ENCODE assay signal across 25 mouse cellular contexts in genomic region chr1:152838026-152838702, GRCm38 (mm10). TPM values are rescaled to one million over a fixed set of nuclear protein-coding genes. Genes with fewer than 3 reads are reported as not detected.
DNase-seq lines count a peak whose midpoint lies in the region; ATAC-seq and TF ChIP-seq lines count a peak whose summit lies in the region.
"Had no signal": no experiment of that assay in that cellular context is flagged by ENCODE, and none has a peak within 500 bp of the region (broad histone marks: within the 10 kb centered on the region; RNA-seq: fewer than 3 reads in every experiment).

No protein-coding gene starts in this region.

- no peak overlapping the region for H3K9ac ChIP-seq in neural tube, embryonic 15.5 days (replicated peaks)
- no peak overlapping the region for H3K9ac ChIP-seq in stomach, postnatal 0 days (ENCODE audit: low read length)
- H3K9ac ChIP-seq: embryonic facial prominence, embryonic 12.5 days; forebrain, embryonic 12.5 days; hindbrain, embryonic 14.5 days; limb, embryonic 15.5 days; liver, embryonic 14.5 days; lung, embryonic 14.5 days; neural tube, embryonic 13.5 days had no signal

- DNase-seq in frontal cortex, postnatal 10 days (ENCODE audit: low spot score in 2 of 2), result no peak
- DNase-seq in neural tube, embryonic 10.5 days (ENCODE audit: extremely low spot score, low spot score), result peak; percentile 11
- DNase-seq in thymus, postnatal 4 days, result no peak
- no peak for DNase-seq in stomach, postnatal 0 days (ENCODE audit: low spot score)
- DNase-seq: adrenal gland, postnatal 10 days; cerebellum, adult 11 months; cerebellum, postnatal 10 days; gastrocnemius, postnatal 10 days; kidney, adult 8-10 months; kidney, postnatal 25 days; lung, embryonic 14.5 days; right cerebral cortex, postnatal 4 days; thymus, postnatal 36 days had no signal

- H3K27ac ChIP-seq in neural tube, embryonic 15.5 days (replicated peaks), result no peak overlapping the region
- no peak overlapping the region for H3K27ac ChIP-seq in stomach, postnatal 0 days (replicated peaks)
- H3K27ac ChIP-seq: embryonic facial prominence, embryonic 12.5 days; forebrain, embryonic 12.5 days; hindbrain, embryonic 14.5 days; limb, embryonic 15.5 days; liver, embryonic 14.5 days; neural tube, embryonic 13.5 days had no signal

- ATAC-seq in frontal cortex, adult (ENCODE audit: low TSS enrichment), result peak; percentile 85
- no peak for ATAC-seq in neural tube, embryonic 15.5 days (ENCODE audit: low FRiP score)
- peak; percentile 57 for ATAC-seq in granulocyte monocyte progenitor cell, adult 5-6 weeks (replicated peaks; ENCODE audit: poor library complexity, severe bottlenecking)
- peak; percentile 35; the same call in 1 of the 2 replicates for ATAC-seq in neutrophil, adult 5-6 weeks (ENCODE audit: extremely low read depth, insufficient number of reproducible peaks, low FRiP score, poor library complexity, severe bottlenecking)
- no peak for ATAC-seq in stomach, postnatal 0 days (ENCODE audit: low FRiP score, low TSS enrichment)
- ATAC-seq: inflammation-experienced regulatory T-cells, adult 6 months had no signal

- no peaks in the 10 kb centered on the region for H3K9me3 ChIP-seq in neural tube, embryonic 15.5 days (replicated peaks)
- no peaks in the 10 kb centered on the region for H3K9me3 ChIP-seq in stomach, postnatal 0 days (ENCODE audit: control insufficient read depth, low read length)
- H3K9me3 ChIP-seq: embryonic facial prominence, embryonic 12.5 days; forebrain, embryonic 12.5 days; limb, embryonic 15.5 days; neural tube, embryonic 13.5 days had no signal

- TF ChIP-seq CTCF in stomach, postnatal 0 days (IDR thresholded peaks at IDR 0.05; ENCODE audit: low read depth), result no peak

- H3K4me1 ChIP-seq in neural tube, embryonic 15.5 days, result no peaks in the 10 kb centered on the region
- H3K4me1 ChIP-seq in stomach, postnatal 0 days (replicated peaks; ENCODE audit: control insufficient read depth, insufficient read depth), result no peaks in the 10 kb centered on the region
- H3K4me1 ChIP-seq: embryonic facial prominence, embryonic 12.5 days; forebrain, embryonic 12.5 days; limb, embryonic 15.5 days; neural tube, embryonic 13.5 days had no signal

- 73% methylated on average over 11 of the region's 11 CpGs for WGBS in neural tube, embryonic 15.5 days
- WGBS in stomach, postnatal 0 days, result 82% methylated on average over 11 of the region's 11 CpGs

- peaks cover 67% of the 10 kb centered on the region for H3K36me3 ChIP-seq in neural tube, embryonic 15.5 days
- peaks cover 16% of the 10 kb centered on the region for H3K36me3 ChIP-seq in stomach, postnatal 0 days (ENCODE audit: control insufficient read depth, insufficient read depth, low read length)

- no peak for TF ChIP-seq EP300 in stomach, postnatal 0 days (optimal IDR thresholded peaks at IDR 0.05)

- no peaks in the 10 kb centered on the region for H3K27me3 ChIP-seq in neural tube, embryonic 15.5 days (replicated peaks)
- no peaks in the 10 kb centered on the region for H3K27me3 ChIP-seq in stomach, postnatal 0 days (ENCODE audit: control insufficient read depth, insufficient read depth, low read length)
- H3K27me3 ChIP-seq: embryonic facial prominence, embryonic 12.5 days; forebrain, embryonic 12.5 days; limb, embryonic 15.5 days; neural tube, embryonic 13.5 days had no signal

- no peak overlapping the region for H3K4me2 ChIP-seq in neural tube, embryonic 15.5 days
- no peak overlapping the region for H3K4me2 ChIP-seq in stomach, postnatal 0 days (replicated peaks; ENCODE audit: low read depth)
- H3K4me2 ChIP-seq: embryonic facial prominence, embryonic 12.5 days; forebrain, embryonic 12.5 days; hindbrain, embryonic 14.5 days; limb, embryonic 15.5 days; lung, embryonic 14.5 days; midbrain, embryonic 11.5 days; neural tube, embryonic 13.5 days had no signal

- no peak overlapping the region for H3K4me3 ChIP-seq in neural tube, embryonic 15.5 days (replicated peaks)
- no peak overlapping the region for H3K4me3 ChIP-seq in stomach, postnatal 0 days (ENCODE audit: low read depth, low read length)
- H3K4me3 ChIP-seq: embryonic facial prominence, embryonic 12.5 days; forebrain, embryonic 12.5 days; limb, embryonic 15.5 days; neural tube, embryonic 13.5 days had no signal

RNA-seq across cellular contexts. Expression of gene Ncf2, which starts 38.2 kb away (rescaled TPM):
- polyA plus RNA-seq in neural tube, embryonic 15.5 days (2015; fragmentation: Nextera tagmentation; extraction: Ambion mirVana), result 3.4 and 6.2 TPM in 2 replicates
- 102 and 121 TPM in 2 replicates for total RNA-seq in granulocyte monocyte progenitor cell, adult 5-6 weeks (2014; fragmentation: Nextera tagmentation)
- total RNA-seq in granulocyte monocyte progenitor cell, adult 5-6 weeks (2017), result 118 and 136 TPM in 2 replicates
- total RNA-seq in neutrophil, adult 5-6 weeks (2017), result 637 and 647 TPM in 2 replicates
- polyA plus RNA-seq in stomach, postnatal 0 days (2015; fragmentation: Nextera tagmentation; extraction: Ambion mirVana), result 2.5 and 2.6 TPM in 2 replicates

Comparison
In these comparisons a context has a peak if more than half of its experiments do, and no peak if none do; other contexts are left out.
1. ATAC-seq: peak in frontal cortex, adult (single experiment), granulocyte monocyte progenitor cell, adult 5-6 weeks (single experiment) and neutrophil, adult 5-6 weeks (single experiment); none in neural tube, embryonic 15.5 days (single experiment) and stomach, postnatal 0 days (single experiment).